9 mouse cellular contexts compared by ENCODE assay signal in genomic region chr12:3868676-3869458, GRCm38 (mm10).
DNase-seq lines count a peak whose midpoint lies in the region; TF ChIP-seq lines count a peak whose summit lies in the region.
"Had no signal": no experiment of that assay in that cellular context is flagged by ENCODE, and none has a peak within 500 bp of the region (broad histone marks: within the 10 kb centered on the region; RNA-seq: fewer than 3 reads in every experiment).

No protein-coding gene starts in this region.

- no peaks in the 10 kb centered on the region for H3K27me3 ChIP-seq in heart, adult 2 months (ENCODE audit: control insufficient read depth, insufficient read depth, low read length)
- H3K27me3 ChIP-seq: neural tube, embryonic 12.5 days had no signal

- 0 out of 2 replicates have a peak, but pooled peaks have one; percentile 30 for TF ChIP-seq EP300 in heart, adult 2 months (IDR thresholded peaks at IDR 0.05; ENCODE audit: insufficient read depth, low read depth, low read length)

- H3K4me3 ChIP-seq in heart, adult 2 months = no peak overlapping the region
- H3K4me3 ChIP-seq: neural tube, embryonic 12.5 days had no signal

- peaks cover 8% of the 10 kb centered on the region; the same call in 1 of the 2 replicates for H3K36me3 ChIP-seq in heart, adult 2 months (ENCODE audit: control insufficient read depth, insufficient read depth, low read length)

- no peak overlapping the region for H3K9ac ChIP-seq in heart, adult 2 months (ENCODE audit: low read depth, low read length)
- H3K9ac ChIP-seq: neural tube, embryonic 12.5 days had no signal

- H3K4me1 ChIP-seq in heart, adult 2 months (ENCODE audit: control insufficient read depth, insufficient read depth, low read length) = peaks cover 28% of the 10 kb centered on the region

- TF ChIP-seq POLR2A in heart, adult 2 months (IDR thresholded peaks at IDR 0.05; ENCODE audit: insufficient read depth, low read depth, low read length) = no peak

- H3K79me2 ChIP-seq in heart, adult 2 months (replicated peaks; ENCODE audit: control insufficient read depth, insufficient read depth, low read length) = no peaks in the 10 kb centered on the region; the same call in 1 of the 2 replicates

- DNase-seq in adrenal gland, adult (ENCODE audit: inconsistent age in 2 of 2, low spot score in 1 of 2) = peak; percentile 76 to 89
- no peak for DNase-seq in adrenal gland, postnatal 4 days (ENCODE audit: low spot score in 2 of 2)
- peak; percentile 70 to 72 for DNase-seq in right cerebral cortex, postnatal 10 days (ENCODE audit: low spot score in 2 of 2)
- no peak for DNase-seq in right cerebral cortex, postnatal 25 days
- DNase-seq in heart, adult 2 months = peak; percentile 73 to 82
- peak; percentile 56 for DNase-seq in lung, postnatal 14 days
- no peak for DNase-seq in frontal cortex, adult 2 months (ENCODE audit: extremely low spot score in 1 of 2, low spot score in 1 of 2)
- no peak for DNase-seq in ovary, adult 18-20 months (ENCODE audit: low spot score)

- H3K27ac ChIP-seq in heart, adult 2 months = peak overlapping the region; percentile 75
- H3K27ac ChIP-seq: neural tube, embryonic 12.5 days had no signal

- intact Hi-C loops in heart, adult 2 months (cut with DNase I) = loop anchor here (10.0 kb wide), 1 partner anchor 174 kb away; no protein-coding TSS in a partner anchor

- no peak for TF ChIP-seq CTCF in heart, adult 2 months (IDR thresholded peaks at IDR 0.05)

- 23% methylated on average over 7 of the region's 7 CpGs for WGBS in heart, adult 2 months

Comparison
In these comparisons a context has a peak if more than half of its experiments do, and no peak if none do; other contexts are left out.
1. DNase-seq: peak in adrenal gland, adult (2 of 2), right cerebral cortex, postnatal 10 days (2 of 2), heart, adult 2 months (2 of 2) and lung, postnatal 14 days (single experiment); none in adrenal gland, postnatal 4 days (0 of 2), right cerebral cortex, postnatal 25 days (single experiment), frontal cortex, adult 2 months (0 of 2) and ovary, adult 18-20 months (single experiment).